Mouse (Mus musculus): ENCODE data around the gene Sel1l2. TPM values are rescaled to one million over a fixed set of nuclear protein-coding genes. Genes with fewer than 3 reads are reported as not detected.

Sel1l2 gene
- not detected in 2 replicates for polyA plus RNA-seq (2015; fragmentation: Nextera tagmentation; extraction: Ambion mirVana)

GRCm38 (mm10) chr2:140389525-140389924 lies at the start of gene Sel1l2:
TSS of gene Sel1l2 (minus strand) at chr2:140389706.
- Histone ChIP-seq H3K9me3 (replicated peaks; ENCODE audit: control insufficient read depth, low read length) (no peaks in the 10 kb centered on the region), H3K27ac (ENCODE audit: low read length) (no peak within 1 kb of the TSS), H3K9ac (ENCODE audit: low read length) (no peak within 1 kb of the TSS), H3K36me3 (ENCODE audit: control insufficient read depth, insufficient read depth, low read length) (no peaks in the 10 kb centered on the region), H3K4me1 (ENCODE audit: control insufficient read depth, insufficient read depth, low read length) (no peaks in the 10 kb centered on the region), H3K4me3 (replicated peaks; ENCODE audit: low read length) (no peak within 1 kb of the TSS), H3K4me2 (ENCODE audit: low read depth, low read length) (no peak within 1 kb of the TSS), H3K27me3 (ENCODE audit: control insufficient read depth, insufficient read depth, low read length) (no peaks in the 10 kb centered on the region)
- WGBS, result 40% methylated on average over 4 of the region's 4 CpGs
- ATAC-seq (ENCODE audit: insufficient read depth, low FRiP score), result no peak

GRCm38 (mm10) chr2:140439081-140439480 lies 49.6 kb upstream of the Sel1l2 start:
- Histone ChIP-seq H3K27ac (ENCODE audit: low read length) (no peak overlapping the region), H3K9me3 (replicated peaks; ENCODE audit: control insufficient read depth, low read length) (no peaks in the 10 kb centered on the region), H3K36me3 (ENCODE audit: control insufficient read depth, insufficient read depth, low read length) (no peaks in the 10 kb centered on the region), H3K9ac (ENCODE audit: low read length) (no peak overlapping the region), H3K4me1 (ENCODE audit: control insufficient read depth, insufficient read depth, low read length) (no peaks in the 10 kb centered on the region), H3K27me3 (ENCODE audit: control insufficient read depth, insufficient read depth, low read length) (no peaks in the 10 kb centered on the region), H3K4me3 (replicated peaks; ENCODE audit: low read length) (no peak overlapping the region), H3K4me2 (ENCODE audit: low read depth, low read length) (no peak overlapping the region)
- WGBS, result 69% methylated on average over 4 of the region's 4 CpGs
- ATAC-seq (ENCODE audit: insufficient read depth, low FRiP score), result no peak

- no peak for ATAC-seq (ENCODE audit: insufficient read depth, low FRiP score)
Observed at GRCm38 (mm10) chr2:140427283-140427682, 37.8 kb upstream of the Sel1l2 start.

GRCm38 (mm10) chr2:140425844-140426243 lies 36.3 kb upstream of the Sel1l2 start:
- Histone ChIP-seq H3K9ac (ENCODE audit: low read length) (no peak overlapping the region), H3K27me3 (ENCODE audit: control insufficient read depth, insufficient read depth, low read length) (no peaks in the 10 kb centered on the region), H3K36me3 (ENCODE audit: control insufficient read depth, insufficient read depth, low read length) (no peaks in the 10 kb centered on the region), H3K4me1 (ENCODE audit: control insufficient read depth, insufficient read depth, low read length) (no peaks in the 10 kb centered on the region), H3K4me2 (ENCODE audit: low read depth, low read length) (no peak overlapping the region), H3K9me3 (replicated peaks; ENCODE audit: control insufficient read depth, low read length) (no peaks in the 10 kb centered on the region), H3K4me3 (replicated peaks; ENCODE audit: low read length) (no peak overlapping the region), H3K27ac (ENCODE audit: low read length) (no peak overlapping the region)
- no peak for ATAC-seq (ENCODE audit: insufficient read depth, low FRiP score)

More at GRCm38 (mm10) chr2:140427283-140427682, 37.8 kb upstream of the Sel1l2 start:
- H3K9me3 ChIP-seq (replicated peaks; ENCODE audit: control insufficient read depth, low read length), result no peaks in the 10 kb centered on the region
- 12% methylated on average over 4 of the region's 4 CpGs for WGBS
- no peaks in the 10 kb centered on the region for H3K36me3 ChIP-seq (ENCODE audit: control insufficient read depth, insufficient read depth, low read length)
- H3K4me1 ChIP-seq (ENCODE audit: control insufficient read depth, insufficient read depth, low read length), result no peaks in the 10 kb centered on the region
- H3K4me3 ChIP-seq (replicated peaks; ENCODE audit: low read length), result no peak overlapping the region
- no peak overlapping the region for H3K27ac ChIP-seq (ENCODE audit: low read length)
- no peaks in the 10 kb centered on the region for H3K27me3 ChIP-seq (ENCODE audit: control insufficient read depth, insufficient read depth, low read length)
- H3K4me2 ChIP-seq (ENCODE audit: low read depth, low read length), result no peak overlapping the region
- H3K9ac ChIP-seq (ENCODE audit: low read length), result no peak overlapping the region

GRCm38 (mm10) chr2:140395744-140396231 lies 6.3 kb upstream of the Sel1l2 start:
- Histone ChIP-seq H3K4me2 (ENCODE audit: low read depth, low read length) (peak overlapping the region; percentile 79), H3K4me1 (ENCODE audit: control insufficient read depth, insufficient read depth, low read length) (no peaks in the 10 kb centered on the region; the same call in 1 of the 2 replicates), H3K36me3 (ENCODE audit: control insufficient read depth, insufficient read depth, low read length) (no peaks in the 10 kb centered on the region), H3K27me3 (ENCODE audit: control insufficient read depth, insufficient read depth, low read length) (no peaks in the 10 kb centered on the region), H3K27ac (ENCODE audit: low read length) (peak overlapping the region; percentile 46; the same call in 1 of the 2 replicates), H3K4me3 (replicated peaks; ENCODE audit: low read length) (peak overlapping the region; percentile 84), H3K9me3 (replicated peaks; ENCODE audit: control insufficient read depth, low read length) (no peaks in the 10 kb centered on the region), H3K9ac (ENCODE audit: low read length) (peak overlapping the region; percentile 78)
- peak; percentile 64 for ATAC-seq (ENCODE audit: insufficient read depth, low FRiP score)
- WGBS, result under 1% methylated on average over 39 of the region's 58 CpGs

- Histone ChIP-seq H3K4me3 (replicated peaks; ENCODE audit: low read length) (peak within 1 kb of the TSS; percentile 84), H3K36me3 (ENCODE audit: control insufficient read depth, insufficient read depth, low read length) (no peaks in the 10 kb centered on the region), H3K27ac (ENCODE audit: low read length) (peak within 1 kb of the TSS; percentile 46; the same call in 1 of the 2 replicates), H3K9ac (ENCODE audit: low read length) (peak within 1 kb of the TSS; percentile 78), H3K9me3 (replicated peaks; ENCODE audit: control insufficient read depth, low read length) (no peaks in the 10 kb centered on the region), H3K27me3 (ENCODE audit: control insufficient read depth, insufficient read depth, low read length) (no peaks in the 10 kb centered on the region), H3K4me2 (ENCODE audit: low read depth, low read length) (peak within 1 kb of the TSS; percentile 79), H3K4me1 (ENCODE audit: control insufficient read depth, insufficient read depth, low read length) (no peaks in the 10 kb centered on the region; the same call in 1 of the 2 replicates)
- WGBS, result 0% methylated on average over 43 of the region's 47 CpGs
- peak; percentile 99 for ATAC-seq (ENCODE audit: insufficient read depth, low FRiP score)
Observed at GRCm38 (mm10) chr2:140395179-140395578, 5.7 kb upstream of the Sel1l2 start, which contains the start of gene Macrod2. TSS of gene Macrod2 (plus strand) at chr2:140395309.

GRCm38 (mm10) chr2:140364804-140365203 lies 24.7 kb downstream of the Sel1l2 start:
- Histone ChIP-seq H3K4me2 (ENCODE audit: low read depth, low read length) (no peak overlapping the region), H3K9me3 (replicated peaks; ENCODE audit: control insufficient read depth, low read length) (no peaks in the 10 kb centered on the region), H3K36me3 (ENCODE audit: control insufficient read depth, insufficient read depth, low read length) (no peaks in the 10 kb centered on the region), H3K9ac (ENCODE audit: low read length) (no peak overlapping the region), H3K27ac (ENCODE audit: low read length) (no peak overlapping the region), H3K27me3 (ENCODE audit: control insufficient read depth, insufficient read depth, low read length) (no peaks in the 10 kb centered on the region), H3K4me3 (replicated peaks; ENCODE audit: low read length) (no peak overlapping the region), H3K4me1 (ENCODE audit: control insufficient read depth, insufficient read depth, low read length) (no peaks in the 10 kb centered on the region)
- 73% methylated on average over 1 of the region's 1 CpGs for WGBS
- no peak for ATAC-seq (ENCODE audit: insufficient read depth, low FRiP score)

- H3K4me1 ChIP-seq (ENCODE audit: control insufficient read depth, insufficient read depth, low read length), result no peaks in the 10 kb centered on the region
- H3K9ac ChIP-seq (ENCODE audit: low read length), result no peak overlapping the region
- H3K4me2 ChIP-seq (ENCODE audit: low read depth, low read length), result no peak overlapping the region
- H3K36me3 ChIP-seq (ENCODE audit: control insufficient read depth, insufficient read depth, low read length), result no peaks in the 10 kb centered on the region
- no peaks in the 10 kb centered on the region for H3K27me3 ChIP-seq (ENCODE audit: control insufficient read depth, insufficient read depth, low read length)
- no peaks in the 10 kb centered on the region for H3K9me3 ChIP-seq (replicated peaks; ENCODE audit: control insufficient read depth, low read length)
- no peak overlapping the region for H3K4me3 ChIP-seq (replicated peaks; ENCODE audit: low read length)
- no peak overlapping the region for H3K27ac ChIP-seq (ENCODE audit: low read length)
- peak; percentile 56; the same call in 1 of the 2 replicates for ATAC-seq (ENCODE audit: insufficient read depth, low FRiP score)
- WGBS, result 41% methylated on average over 2 of the region's 2 CpGs
Observed at GRCm38 (mm10) chr2:140359905-140360304, 29.6 kb downstream of the Sel1l2 start.

- WGBS, result 68% methylated on average over 7 of the region's 7 CpGs
- H3K9me3 ChIP-seq (replicated peaks; ENCODE audit: control insufficient read depth, low read length), result no peaks in the 10 kb centered on the region
- no peak for ATAC-seq (ENCODE audit: insufficient read depth, low FRiP score)
- H3K4me2 ChIP-seq (ENCODE audit: low read depth, low read length), result no peak overlapping the region
- no peak overlapping the region for H3K4me3 ChIP-seq (replicated peaks; ENCODE audit: low read length)
- H3K4me1 ChIP-seq (ENCODE audit: control insufficient read depth, insufficient read depth, low read length), result no peaks in the 10 kb centered on the region
- H3K36me3 ChIP-seq (ENCODE audit: control insufficient read depth, insufficient read depth, low read length), result no peaks in the 10 kb centered on the region
- no peak overlapping the region for H3K27ac ChIP-seq (ENCODE audit: low read length)
- no peaks in the 10 kb centered on the region for H3K27me3 ChIP-seq (ENCODE audit: control insufficient read depth, insufficient read depth, low read length)
- H3K9ac ChIP-seq (ENCODE audit: low read length), result no peak overlapping the region
Observed at GRCm38 (mm10) chr2:140342394-140342793, 47.1 kb downstream of the Sel1l2 start.

Data from stomach, embryonic 16.5 days (tissue).